Mouse (Mus musculus) layer of hippocampus, adult 9-11 months (tissue): ENCODE measurements at regions not wholly inside any gene's neighbourhood (a gene's known extent, or its start where the extent isn't known, plus 50 kb on each side); places are given as distances from the start of the nearest gene placed in this dataset.

Experiments used
- DNase-seq: peaks from one replicate; pipeline ENCODE4 v3.0.0; 2022

DNA sequence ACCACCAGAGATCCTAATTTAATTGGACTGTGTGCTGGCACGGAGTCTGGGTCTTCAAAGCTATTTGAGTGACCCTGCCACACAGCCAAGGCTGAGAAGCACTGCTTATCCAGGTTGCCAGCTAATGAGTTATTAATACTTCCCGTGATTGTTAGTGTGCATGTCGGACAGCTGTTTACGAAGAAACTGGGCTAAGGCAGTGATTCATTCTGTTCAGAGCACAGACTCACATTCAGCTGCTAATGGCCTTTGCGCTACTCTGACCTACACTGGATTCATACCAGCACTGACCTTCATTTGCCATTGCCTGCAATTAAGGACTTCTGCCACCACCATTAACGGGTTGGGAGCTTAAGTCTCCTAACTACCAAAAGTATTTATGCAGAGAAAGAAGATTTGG, 156.7 kb upstream of the Dppa4 start:
- DNase-seq = peak; percentile 18

DNA sequence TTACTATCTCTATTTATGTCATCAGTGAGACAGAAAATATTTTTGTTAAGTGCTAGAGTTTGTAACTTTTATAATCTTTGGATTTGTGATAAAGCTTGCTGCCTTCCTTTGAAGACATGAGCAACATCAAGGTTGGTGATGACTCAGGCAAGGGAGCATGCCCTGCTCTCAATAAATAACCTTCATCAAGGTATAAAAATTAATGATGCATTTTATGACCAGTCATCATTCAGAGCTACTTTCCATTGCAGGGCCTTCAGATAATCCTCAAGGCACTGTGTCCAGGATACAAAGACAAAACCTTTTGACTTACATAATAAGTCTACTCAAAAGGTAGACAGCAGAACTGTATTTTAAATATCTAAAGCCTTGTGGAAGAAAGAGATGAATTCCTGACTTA, 156.2 kb upstream of the Dppa4 start:
- no peak for DNase-seq

DNA sequence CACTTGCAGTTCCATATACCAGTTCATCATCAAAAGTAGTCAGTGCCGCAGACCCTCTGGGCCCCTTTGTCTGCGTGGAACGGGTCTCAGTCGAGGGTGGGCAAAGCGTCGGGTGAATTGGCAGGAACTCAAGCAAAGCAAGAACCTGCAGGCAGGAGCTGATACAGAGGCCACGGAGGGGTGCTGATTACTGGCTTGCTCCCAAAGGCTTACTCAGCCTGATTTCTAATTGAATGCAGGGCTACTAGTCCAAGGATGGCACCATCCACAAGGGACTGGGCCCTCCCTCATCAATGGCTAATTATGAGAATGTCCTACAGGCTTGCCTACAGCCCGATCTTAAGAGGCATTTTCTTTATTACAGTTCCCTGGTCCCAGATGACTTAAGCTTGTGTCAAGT, 128.2 kb upstream of the Dppa4 start:
- no peak for DNase-seq

DNA sequence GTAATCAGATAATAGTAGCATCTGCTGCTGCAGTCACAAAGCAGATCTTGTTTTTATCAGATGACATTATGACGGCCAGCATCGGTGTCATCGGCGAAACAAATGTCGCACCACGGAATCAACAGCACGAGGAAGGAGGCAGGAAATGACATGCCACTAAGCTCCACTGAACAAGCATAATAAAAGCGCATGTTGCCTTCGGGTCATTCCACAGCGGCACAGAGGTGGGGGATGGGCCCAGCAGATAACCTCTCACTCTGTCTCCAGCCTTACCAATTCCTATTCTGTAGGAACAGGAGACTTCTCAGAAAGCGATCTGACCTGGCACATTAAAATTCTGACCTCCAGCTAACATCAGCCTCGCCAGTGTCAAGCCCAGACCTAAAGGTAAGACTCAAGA, 93.1 kb upstream of the Dppa4 start:
- DNase-seq = no peak

DNA sequence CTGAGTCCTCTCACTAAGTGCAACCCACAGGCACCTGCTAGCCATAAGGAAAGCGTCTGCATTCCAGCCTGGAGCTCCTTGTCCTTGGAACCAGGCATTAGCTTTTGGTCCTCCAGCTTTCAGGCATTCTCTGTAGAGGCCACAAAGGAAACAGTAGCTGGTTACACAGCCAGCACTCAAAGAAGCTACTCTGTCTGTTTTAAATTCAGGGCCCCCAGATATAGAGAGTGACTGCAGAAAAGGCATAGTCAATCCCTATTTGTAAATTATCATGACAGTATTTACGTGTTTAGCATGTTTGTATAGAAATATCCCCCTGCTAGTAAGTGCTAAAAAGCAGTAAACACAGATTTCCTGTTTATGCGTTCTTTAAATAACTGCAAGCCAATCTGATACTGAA, 91.3 kb upstream of the Dppa4 start:
- no peak for DNase-seq

DNA sequence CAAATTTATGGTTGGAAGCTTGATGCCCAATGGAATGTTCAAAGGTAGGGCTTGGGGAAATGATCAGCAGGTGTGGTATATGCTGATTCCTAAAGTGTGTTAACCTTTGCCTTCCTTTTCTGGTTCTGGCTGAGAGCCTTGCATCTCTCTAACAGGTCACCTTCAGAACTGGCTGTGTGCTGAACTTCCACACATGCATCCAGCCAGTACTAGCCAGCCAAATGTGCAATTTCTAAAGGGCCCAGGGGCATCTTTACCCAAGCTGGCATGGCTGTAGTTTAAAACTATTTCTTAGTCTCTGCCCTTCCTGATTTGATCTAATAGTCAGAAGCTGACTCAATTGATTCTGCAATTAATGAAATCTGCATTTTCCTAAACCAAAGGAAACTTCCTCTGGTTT, 68.6 kb upstream of the Dppa4 start:
- no peak for DNase-seq
